Mouse (Mus musculus): Measurements from ENCODE around the gene Slc2a1.

The Slc2a1 gene

DNA sequence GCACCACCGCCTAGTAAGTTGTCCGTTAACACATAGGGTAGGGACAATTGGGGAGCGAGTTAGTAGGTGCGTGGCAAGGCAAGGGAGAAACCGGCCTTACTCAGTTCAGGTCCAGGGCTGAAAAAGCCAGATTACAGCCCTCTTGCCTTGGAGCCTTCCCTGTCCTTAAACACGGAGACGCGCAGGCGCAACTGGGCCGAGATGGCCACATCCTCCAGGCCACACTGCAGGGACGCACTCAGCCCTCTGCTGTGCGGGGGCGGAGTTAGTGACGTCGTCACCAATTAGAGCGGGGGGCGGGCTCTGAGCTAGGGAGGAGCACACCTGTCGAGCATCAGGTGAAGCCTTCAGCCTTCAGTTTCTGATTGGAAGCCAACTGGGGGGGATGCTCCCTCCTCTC is 29.7 kb downstream of the Slc2a1 start:
- Histone ChIP-seq H3K36me3 (ENCODE audit: insufficient read depth, low read length) (peaks cover 56% of the 10 kb centered on the region), H3K4me3 (replicated peaks; ENCODE audit: low read length) (peak overlapping the region; percentile 39), H3K9me3 (ENCODE audit: low read length) (no peaks in the 10 kb centered on the region), H3K4me1 (replicated peaks; ENCODE audit: low read depth, low read length) (peaks cover 95% of the 10 kb centered on the region), H3K27me3 (ENCODE audit: insufficient read depth, low read length) (no peaks in the 10 kb centered on the region)
- no peak for TF ChIP-seq POU5F1 (IDR thresholded peaks at IDR 0.05; ENCODE audit: borderline replicate concordance, low read length)
- no peak for TF ChIP-seq CTCF (conservative IDR thresholded peaks at IDR 0.05; ENCODE audit: low read length)
- TF ChIP-seq NANOG (IDR thresholded peaks at IDR 0.05; ENCODE audit: borderline replicate concordance, low read length): no peak

DNA sequence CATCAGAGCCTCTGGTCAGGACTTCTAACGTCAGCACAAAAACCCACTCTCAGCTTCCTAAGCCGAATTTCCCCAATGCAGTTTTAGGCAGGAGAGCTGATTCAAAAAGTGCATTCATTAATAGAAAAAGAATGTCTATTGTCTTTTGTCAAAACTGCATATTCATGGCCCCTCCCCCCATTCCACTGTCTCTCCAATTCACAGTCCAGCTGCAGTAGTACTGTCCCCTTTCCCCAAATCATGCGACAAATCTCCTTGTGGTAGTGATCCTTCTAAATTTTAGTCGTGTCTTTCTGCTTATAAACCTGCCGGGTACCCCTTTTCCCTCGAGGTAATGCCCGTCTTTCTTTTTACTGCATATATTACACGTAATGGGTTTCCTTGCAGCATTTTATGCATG is 30.3 kb downstream of the Slc2a1 start:
- Histone ChIP-seq H3K36me3 (ENCODE audit: insufficient read depth, low read length) (peaks cover 50% of the 10 kb centered on the region), H3K4me3 (replicated peaks; ENCODE audit: low read length) (no peak overlapping the region), H3K27me3 (ENCODE audit: insufficient read depth, low read length) (no peaks in the 10 kb centered on the region), H3K4me1 (replicated peaks; ENCODE audit: low read depth, low read length) (peaks cover 92% of the 10 kb centered on the region), H3K9me3 (ENCODE audit: low read length) (no peaks in the 10 kb centered on the region)
- no peak for TF ChIP-seq POU5F1 (IDR thresholded peaks at IDR 0.05; ENCODE audit: borderline replicate concordance, low read length)
- TF ChIP-seq CTCF (conservative IDR thresholded peaks at IDR 0.05; ENCODE audit: low read length): no peak
- TF ChIP-seq NANOG (IDR thresholded peaks at IDR 0.05; ENCODE audit: borderline replicate concordance, low read length): no peak

DNA sequence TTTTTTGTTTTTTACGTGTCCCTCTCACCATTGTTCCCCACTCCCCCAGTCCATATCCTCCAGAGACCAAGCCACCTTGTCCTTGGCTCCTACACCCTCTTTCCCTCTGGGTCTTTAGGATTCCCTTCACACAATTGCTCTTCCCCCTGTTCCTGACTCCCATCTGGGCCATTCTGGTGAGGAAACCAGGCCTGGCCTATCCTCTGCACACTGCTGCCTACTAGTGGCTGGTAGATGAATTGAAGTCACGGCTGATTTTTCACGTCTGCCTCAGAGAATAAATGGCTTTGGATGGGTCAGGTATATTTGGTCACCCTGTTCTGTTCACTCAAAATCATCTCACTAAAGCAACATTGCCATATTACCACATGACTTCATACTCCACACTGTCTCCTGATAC is 31.6 kb downstream of the Slc2a1 start:
- Histone ChIP-seq H3K4me3 (replicated peaks; ENCODE audit: low read length) (no peak overlapping the region), H3K27me3 (ENCODE audit: insufficient read depth, low read length) (peaks cover 4% of the 10 kb centered on the region), H3K9me3 (ENCODE audit: low read length) (peaks cover 7% of the 10 kb centered on the region), H3K4me1 (replicated peaks; ENCODE audit: low read depth, low read length) (peaks cover 78% of the 10 kb centered on the region), H3K36me3 (ENCODE audit: insufficient read depth, low read length) (peaks cover 36% of the 10 kb centered on the region)
- TF ChIP-seq CTCF (conservative IDR thresholded peaks at IDR 0.05; ENCODE audit: low read length) (peak; percentile 100), POU5F1 (IDR thresholded peaks at IDR 0.05; ENCODE audit: borderline replicate concordance, low read length) (no peak)

DNA sequence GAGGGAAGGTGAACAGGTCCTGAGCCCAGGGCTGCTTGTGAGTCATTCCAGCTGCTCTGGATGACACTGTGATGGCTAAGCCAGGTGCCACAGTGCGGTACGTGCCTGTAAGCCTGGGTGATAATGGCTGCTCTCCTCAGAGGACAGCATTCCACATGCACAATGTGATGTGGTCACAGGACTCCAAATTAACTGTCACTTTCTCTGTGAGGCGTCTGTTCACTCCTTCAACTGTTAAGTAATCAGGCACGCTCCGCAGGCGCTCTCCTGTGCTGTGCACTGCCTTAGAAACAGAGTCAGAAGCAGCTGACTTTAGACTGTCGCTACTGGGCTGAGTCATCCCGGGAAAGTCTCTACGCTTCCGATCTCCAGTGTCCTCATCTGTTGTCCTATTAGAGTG is 32.7 kb downstream of the Slc2a1 start:
- H3K9me3 ChIP-seq (ENCODE audit: low read length): peaks cover 7% of the 10 kb centered on the region
- H3K27me3 ChIP-seq (ENCODE audit: insufficient read depth, low read length): peaks cover 7% of the 10 kb centered on the region
- peaks cover 68% of the 10 kb centered on the region for H3K4me1 ChIP-seq (replicated peaks; ENCODE audit: low read depth, low read length)
- H3K36me3 ChIP-seq (ENCODE audit: insufficient read depth, low read length): peaks cover 26% of the 10 kb centered on the region
- TF ChIP-seq POU5F1 (IDR thresholded peaks at IDR 0.05; ENCODE audit: borderline replicate concordance, low read length) (no peak), CTCF (conservative IDR thresholded peaks at IDR 0.05; ENCODE audit: low read length) (no peak), NANOG (IDR thresholded peaks at IDR 0.05; ENCODE audit: borderline replicate concordance, low read length) (no peak)
- H3K4me3 ChIP-seq (replicated peaks; ENCODE audit: low read length): peak overlapping the region; percentile 43

GRCm38 (mm10) chr4:119142230-119142871 is 33.8 kb downstream of the Slc2a1 start:
- Histone ChIP-seq H3K36me3 (ENCODE audit: insufficient read depth, low read length) (peaks cover 14% of the 10 kb centered on the region), H3K4me3 (replicated peaks; ENCODE audit: low read length) (peak overlapping the region; percentile 63)
- TF ChIP-seq CTCF (conservative IDR thresholded peaks at IDR 0.05; ENCODE audit: low read length) (peak; percentile 68), POU5F1 (IDR thresholded peaks at IDR 0.05; ENCODE audit: borderline replicate concordance, low read length) (no peak), NANOG (IDR thresholded peaks at IDR 0.05; ENCODE audit: borderline replicate concordance, low read length) (no peak)

DNA sequence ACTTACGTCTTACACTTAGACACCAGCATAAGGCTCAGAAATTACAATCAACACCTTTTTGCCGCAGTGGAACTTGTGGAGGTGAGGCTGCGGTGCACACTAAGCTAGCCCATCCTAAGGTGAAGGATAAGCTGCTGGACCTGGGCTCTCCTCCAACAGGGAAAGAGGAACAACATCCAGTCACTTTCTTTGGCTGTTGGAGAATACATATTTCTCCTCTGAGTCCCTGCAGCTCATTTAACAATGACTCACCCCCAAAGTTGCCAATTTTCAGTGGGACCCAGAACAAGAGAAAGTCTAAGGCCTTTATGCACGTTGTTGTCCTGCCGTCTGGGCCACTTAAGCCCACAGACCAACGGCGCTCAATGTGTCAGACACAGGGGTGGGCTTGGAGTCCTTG is 38.3 kb downstream of the Slc2a1 start:
- Histone ChIP-seq H3K27me3 (ENCODE audit: insufficient read depth, low read length) (peaks cover 11% of the 10 kb centered on the region), H3K36me3 (ENCODE audit: insufficient read depth, low read length) (no peaks in the 10 kb centered on the region), H3K4me3 (replicated peaks; ENCODE audit: low read length) (no peak overlapping the region), H3K4me1 (replicated peaks; ENCODE audit: low read depth, low read length) (peaks cover 18% of the 10 kb centered on the region), H3K9me3 (ENCODE audit: low read length) (peaks cover 7% of the 10 kb centered on the region)
- TF ChIP-seq POU5F1 (IDR thresholded peaks at IDR 0.05; ENCODE audit: borderline replicate concordance, low read length): no peak
- no peak for TF ChIP-seq CTCF (conservative IDR thresholded peaks at IDR 0.05; ENCODE audit: low read length)
- no peak for TF ChIP-seq NANOG (IDR thresholded peaks at IDR 0.05; ENCODE audit: borderline replicate concordance, low read length)

More at GRCm38 (mm10) chr4:119142230-119142871, 33.8 kb downstream of the Slc2a1 start:
- peaks cover 7% of the 10 kb centered on the region for H3K27me3 ChIP-seq (ENCODE audit: insufficient read depth, low read length)
- peaks cover 56% of the 10 kb centered on the region for H3K4me1 ChIP-seq (replicated peaks; ENCODE audit: low read depth, low read length)
- peaks cover 7% of the 10 kb centered on the region for H3K9me3 ChIP-seq (ENCODE audit: low read length)

- Histone ChIP-seq H3K4me1 (replicated peaks; ENCODE audit: low read depth, low read length) (peaks cover 14% of the 10 kb centered on the region), H3K27me3 (ENCODE audit: insufficient read depth, low read length) (peaks cover 11% of the 10 kb centered on the region), H3K36me3 (ENCODE audit: insufficient read depth, low read length) (no peaks in the 10 kb centered on the region), H3K9me3 (ENCODE audit: low read length) (peaks cover 7% of the 10 kb centered on the region), H3K4me3 (replicated peaks; ENCODE audit: low read length) (no peak overlapping the region)
- no peak for TF ChIP-seq CTCF (conservative IDR thresholded peaks at IDR 0.05; ENCODE audit: low read length)
- no peak for TF ChIP-seq NANOG (IDR thresholded peaks at IDR 0.05; ENCODE audit: borderline replicate concordance, low read length)
- TF ChIP-seq POU5F1 (IDR thresholded peaks at IDR 0.05; ENCODE audit: borderline replicate concordance, low read length): no peak
Measured at GRCm38 (mm10) chr4:119147347-119147746, 38.8 kb downstream of the Slc2a1 start.

DNA sequence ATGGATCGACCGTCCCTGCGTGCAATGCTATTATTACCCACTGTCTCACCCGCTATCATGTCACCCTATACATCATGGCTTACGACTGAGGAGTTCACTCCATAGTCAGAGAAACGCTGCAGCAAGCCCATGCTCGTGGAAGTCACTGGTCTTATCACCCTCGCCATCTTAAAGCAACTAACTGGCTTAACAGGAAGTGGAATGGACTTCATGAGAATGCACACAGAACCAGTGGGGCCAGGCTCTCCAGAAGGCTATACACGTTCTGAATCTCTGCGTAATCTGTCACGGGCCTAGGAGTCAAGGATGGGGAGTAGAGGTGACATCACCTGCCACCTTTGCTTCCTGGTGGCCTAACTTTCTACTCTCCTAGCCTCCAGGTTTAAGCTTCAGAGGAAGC is 40.2 kb downstream of the Slc2a1 start:
- H3K4me1 ChIP-seq (replicated peaks; ENCODE audit: low read depth, low read length): 0 out of 2 replicates have a peak, but pooled peaks cover 3% of the 10 kb centered on the region
- no peak overlapping the region for H3K4me3 ChIP-seq (replicated peaks; ENCODE audit: low read length)
- peaks cover 7% of the 10 kb centered on the region for H3K9me3 ChIP-seq (ENCODE audit: low read length)
- no peak for TF ChIP-seq POU5F1 (IDR thresholded peaks at IDR 0.05; ENCODE audit: borderline replicate concordance, low read length)
- no peak for TF ChIP-seq CTCF (conservative IDR thresholded peaks at IDR 0.05; ENCODE audit: low read length)
- TF ChIP-seq NANOG (IDR thresholded peaks at IDR 0.05; ENCODE audit: borderline replicate concordance, low read length): no peak
- H3K36me3 ChIP-seq (ENCODE audit: insufficient read depth, low read length): no peaks in the 10 kb centered on the region
- peaks cover 14% of the 10 kb centered on the region for H3K27me3 ChIP-seq (ENCODE audit: insufficient read depth, low read length)

DNA sequence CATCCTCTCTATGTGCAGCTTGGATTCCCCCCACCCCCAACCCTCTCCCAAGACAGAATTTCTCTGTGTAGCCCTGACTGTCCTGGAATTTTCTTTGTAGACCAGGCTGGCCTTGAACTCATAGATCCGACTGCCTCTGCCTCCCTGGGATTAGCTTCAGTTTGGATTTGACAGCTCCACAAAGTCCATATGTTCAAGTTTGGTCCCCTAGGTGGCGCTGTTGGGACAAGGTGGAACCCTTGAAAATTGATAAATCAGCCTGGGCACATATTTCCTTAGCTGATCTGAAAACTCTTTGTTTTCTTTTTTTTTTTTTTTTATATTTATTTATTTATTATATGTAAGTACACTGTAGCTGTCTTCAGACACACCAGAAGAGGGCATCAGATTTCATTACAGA is 48.7 kb downstream of the Slc2a1 start:
- H3K4me3 ChIP-seq (replicated peaks; ENCODE audit: low read length): no peak overlapping the region
- H3K36me3 ChIP-seq (ENCODE audit: insufficient read depth, low read length): no peaks in the 10 kb centered on the region
- H3K4me1 ChIP-seq (replicated peaks; ENCODE audit: low read depth, low read length): no peaks in the 10 kb centered on the region
- H3K9me3 ChIP-seq (ENCODE audit: low read length): no peaks in the 10 kb centered on the region
- peak; percentile 72 for TF ChIP-seq CTCF (conservative IDR thresholded peaks at IDR 0.05; ENCODE audit: low read length)
- TF ChIP-seq POU5F1 (IDR thresholded peaks at IDR 0.05; ENCODE audit: borderline replicate concordance, low read length): no peak
- no peak for TF ChIP-seq NANOG (IDR thresholded peaks at IDR 0.05; ENCODE audit: borderline replicate concordance, low read length)
- peaks cover 3% of the 10 kb centered on the region; the same call in 1 of the 2 replicates for H3K27me3 ChIP-seq (ENCODE audit: insufficient read depth, low read length)
